Mouse (Mus musculus) skeletal muscle tissue, adult 2 months (tissue): ENCODE measurements around the gene Irak4.
A peak's percentile ranks its signal among the peaks of the same experiment; 100 is the strongest.

Experiments
- DNase-seq: peaks from one replicate; pipeline ENCODE4 v3.0.0-alpha.2; 2012; ENCODE audit warnings: low read depth, low spot score

The Irak4 gene

DNA sequence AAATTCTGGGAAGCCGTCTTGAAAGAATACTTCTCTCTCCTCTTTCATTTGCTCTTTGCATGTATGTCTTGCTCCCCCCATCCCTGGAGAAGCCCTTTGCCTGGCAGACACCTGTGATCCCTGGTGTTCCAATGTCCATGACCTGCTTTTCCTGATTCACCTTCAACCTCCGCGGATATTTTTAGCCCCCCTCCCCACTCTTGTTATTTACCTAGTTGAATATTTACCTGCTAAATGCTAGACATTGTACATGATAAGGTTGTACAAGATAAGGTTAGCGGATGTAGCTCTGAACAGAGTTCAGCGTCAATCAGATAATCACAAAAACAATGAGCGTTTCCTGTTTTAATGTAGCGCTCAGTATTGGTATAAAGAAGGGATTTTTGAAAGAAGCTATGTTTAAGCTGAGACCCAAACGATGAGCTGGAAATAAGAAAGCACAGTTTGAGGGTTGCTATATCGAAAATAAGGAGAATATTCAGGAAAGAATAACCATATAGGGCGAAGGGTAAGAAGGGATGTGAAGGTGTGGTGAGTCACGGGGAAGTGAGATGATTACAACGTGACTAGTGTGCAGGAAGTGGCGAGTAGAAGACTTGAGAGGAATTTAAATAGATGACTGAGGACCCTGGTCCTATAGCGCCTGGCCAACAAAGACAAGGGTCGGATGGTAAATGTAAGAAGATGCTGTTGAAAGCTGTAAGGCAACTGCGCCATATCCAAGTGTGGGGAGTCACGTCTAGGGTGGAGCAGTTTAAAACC lies 15.6 kb downstream of the Irak4 start:
- DNase-seq: no peak

GRCm38 (mm10) chr15:94564909-94565308 lies 21.5 kb downstream of the Irak4 start:
- no peak for DNase-seq

- no peak for DNase-seq
Observed at GRCm38 (mm10) chr15:94565854-94566253, 22.4 kb downstream of the Irak4 start.

DNA sequence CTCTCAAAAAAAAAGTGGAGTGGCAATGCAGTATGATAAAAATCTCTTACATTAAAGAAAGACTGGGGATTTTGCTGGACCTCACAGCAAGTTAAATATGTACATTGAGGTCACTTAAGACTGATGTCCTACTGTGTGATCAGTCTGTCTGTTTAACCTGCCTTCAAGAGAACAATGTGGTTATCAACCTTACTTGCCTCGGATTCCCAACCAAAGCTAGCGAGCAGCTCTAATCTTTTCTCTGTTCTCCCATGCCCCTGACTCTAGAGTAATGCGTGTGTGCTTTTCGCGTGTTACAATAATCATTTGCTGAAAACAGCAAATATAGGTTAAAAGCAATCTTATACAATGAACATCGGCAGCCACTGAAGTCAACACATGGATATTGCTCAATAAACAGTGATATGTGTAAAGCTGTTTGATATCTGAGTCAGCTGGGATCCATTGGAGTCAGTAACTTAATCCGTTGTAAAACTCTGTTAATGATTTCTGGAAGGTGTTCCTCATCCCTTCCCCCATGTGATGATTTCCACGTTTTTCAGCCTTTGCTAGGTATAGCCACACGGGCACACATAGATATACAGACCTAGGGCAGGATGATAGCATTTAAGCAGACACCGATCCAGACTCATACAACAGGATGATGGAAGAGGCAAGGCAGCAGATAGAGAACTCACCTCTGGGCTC lies 25.2 kb downstream of the Irak4 start:
- DNase-seq: no peak

GRCm38 (mm10) chr15:94571501-94571900 lies 28.1 kb downstream of the Irak4 start:
- DNase-seq: no peak

- no peak for DNase-seq
Observed at GRCm38 (mm10) chr15:94572746-94573145, 29.3 kb downstream of the Irak4 start.

GRCm38 (mm10) chr15:94574566-94575268 lies 31.3 kb downstream of the Irak4 start:
- no peak for DNase-seq

DNA sequence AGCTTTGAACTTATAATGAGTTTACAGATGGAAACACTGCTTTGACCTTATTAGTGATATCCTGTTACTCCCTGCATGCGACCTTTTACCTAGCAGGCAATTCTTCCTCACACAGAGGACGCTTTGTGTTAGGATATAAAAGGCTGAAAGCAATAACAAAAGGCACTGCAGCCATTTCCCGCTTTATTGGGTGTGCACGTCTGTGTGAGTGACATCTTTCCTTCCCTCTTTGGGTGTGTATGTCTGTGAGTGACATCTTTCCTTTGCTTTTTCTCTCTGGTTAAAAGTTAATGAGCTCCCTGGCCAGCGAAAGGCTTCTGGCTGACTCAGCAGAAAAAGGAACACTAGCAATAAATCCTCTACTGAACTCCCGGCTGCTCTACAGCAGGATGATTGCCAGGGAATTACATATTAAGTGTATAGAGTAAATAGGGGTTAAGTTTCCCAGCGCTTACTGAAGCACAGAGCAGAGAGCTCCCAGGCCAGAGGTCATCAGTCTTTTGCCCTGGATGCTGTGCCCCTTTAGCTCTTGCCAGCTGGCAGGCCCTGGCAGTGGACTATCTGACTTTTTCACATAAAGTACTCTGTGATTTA lies 38.7 kb downstream of the Irak4 start:
- no peak for DNase-seq

GRCm38 (mm10) chr15:94583153-94583552 lies 39.7 kb downstream of the Irak4 start:
- DNase-seq: no peak

- DNase-seq: no peak
Observed at GRCm38 (mm10) chr15:94584738-94585137, 41.3 kb downstream of the Irak4 start.

DNA sequence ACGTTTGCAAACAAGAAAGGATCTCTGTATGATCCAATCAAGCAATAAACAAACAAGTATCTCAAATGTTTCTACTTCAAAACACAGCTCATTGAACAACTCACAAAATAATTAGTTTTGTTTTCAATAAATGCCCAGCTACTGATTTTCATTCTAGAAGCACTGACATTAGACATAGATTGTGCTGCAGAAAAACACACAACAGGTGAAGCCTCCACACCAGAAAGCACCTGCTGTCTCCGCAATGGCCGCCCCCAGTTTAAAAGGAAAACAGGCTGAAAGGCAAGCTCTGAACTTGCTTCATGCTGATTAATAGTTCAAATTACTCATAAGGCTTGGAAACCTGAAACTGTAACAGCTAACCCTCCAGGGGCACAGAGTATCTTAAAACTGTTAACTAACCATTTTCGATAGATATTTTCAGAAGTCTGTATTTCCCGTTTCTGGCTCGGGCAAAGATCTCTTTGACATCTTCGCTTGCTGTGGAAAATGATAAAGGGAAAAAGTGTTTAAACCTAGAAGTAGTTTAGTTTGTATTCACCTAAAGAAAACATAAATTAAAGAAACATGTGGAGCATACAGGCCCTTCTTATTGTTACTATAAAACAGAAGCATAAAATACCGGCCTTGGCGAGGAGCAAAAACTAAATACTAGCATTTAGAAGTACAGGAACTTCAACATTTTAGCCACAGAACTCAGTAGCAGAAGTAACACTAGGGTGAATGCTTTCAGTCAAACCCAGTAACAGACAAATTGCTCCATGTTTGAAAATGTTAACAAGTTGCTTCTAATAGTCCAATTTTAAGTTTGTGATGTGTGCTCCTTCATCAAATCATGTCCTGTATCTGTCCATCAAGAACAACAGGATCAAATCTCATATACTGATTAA lies 44.6 kb downstream of the Irak4 start:
- DNase-seq: no peak

DNA sequence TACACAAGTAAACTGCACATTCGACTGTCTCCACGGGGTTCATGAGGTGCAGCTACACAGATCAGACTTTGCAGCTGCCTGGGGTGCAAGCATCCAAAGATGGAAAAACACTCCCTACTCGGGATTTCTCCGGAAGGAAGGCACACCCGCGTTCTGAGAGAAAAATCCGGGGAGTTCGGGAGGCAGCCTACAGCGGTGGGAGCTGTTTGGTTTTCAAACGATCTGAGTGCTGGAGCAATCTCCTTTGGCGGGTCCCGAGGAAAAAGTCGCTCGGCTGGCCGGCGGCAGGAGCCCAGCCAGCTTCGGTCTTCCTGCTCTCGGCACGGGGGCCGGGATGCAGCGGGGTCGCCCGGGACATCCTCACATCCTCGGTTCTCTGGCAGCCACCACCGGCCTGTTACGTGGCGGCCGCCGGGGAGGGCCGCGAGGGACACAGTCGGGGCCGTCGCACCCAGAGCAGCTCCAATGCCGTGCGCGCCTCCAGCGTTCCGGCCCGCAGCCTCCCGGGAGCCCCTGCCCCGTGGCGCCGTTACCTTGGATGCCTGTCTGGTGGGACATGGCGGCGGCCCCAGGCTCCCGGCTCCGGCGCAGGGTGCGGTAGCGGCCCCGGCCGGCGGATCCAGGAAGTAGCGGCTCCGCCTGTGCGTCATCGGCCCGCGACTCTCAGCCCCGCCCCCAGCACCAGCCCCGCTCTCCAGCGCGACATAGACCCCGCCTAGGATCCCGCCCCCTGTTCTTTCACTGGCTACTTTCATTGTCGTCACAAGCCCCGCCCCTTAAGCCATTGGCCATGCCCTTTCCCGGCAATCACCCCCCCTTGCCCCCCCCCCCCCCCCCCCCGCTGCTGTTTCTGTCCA lies 46.0 kb downstream of the Irak4 start, which contains the start of gene Twf1:
Gene Twf1, minus strand, starts transcription at position 671 of the 857 bp plus-strand sequence.
- peak; percentile 96 for DNase-seq

DNA sequence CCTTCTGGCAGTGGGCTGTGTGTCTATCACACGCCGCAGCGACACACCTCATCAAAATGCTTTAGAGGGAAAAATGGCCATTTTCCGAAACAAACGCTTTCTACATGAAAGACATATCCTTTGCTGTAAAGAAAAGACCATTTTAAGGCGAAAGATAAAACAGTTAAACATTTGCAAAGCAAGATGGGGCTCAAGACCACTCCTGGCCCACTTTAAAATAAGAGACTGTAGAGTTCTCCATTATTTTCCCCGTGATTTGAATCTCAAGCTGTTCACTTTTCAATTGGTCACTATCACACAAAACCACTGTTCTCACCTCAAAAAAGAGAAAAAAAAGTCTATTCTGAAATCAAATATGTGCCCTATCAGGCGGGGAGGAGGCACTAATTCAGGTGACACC lies 46.6 kb downstream of the Irak4 start:
- DNase-seq: no peak

DNA sequence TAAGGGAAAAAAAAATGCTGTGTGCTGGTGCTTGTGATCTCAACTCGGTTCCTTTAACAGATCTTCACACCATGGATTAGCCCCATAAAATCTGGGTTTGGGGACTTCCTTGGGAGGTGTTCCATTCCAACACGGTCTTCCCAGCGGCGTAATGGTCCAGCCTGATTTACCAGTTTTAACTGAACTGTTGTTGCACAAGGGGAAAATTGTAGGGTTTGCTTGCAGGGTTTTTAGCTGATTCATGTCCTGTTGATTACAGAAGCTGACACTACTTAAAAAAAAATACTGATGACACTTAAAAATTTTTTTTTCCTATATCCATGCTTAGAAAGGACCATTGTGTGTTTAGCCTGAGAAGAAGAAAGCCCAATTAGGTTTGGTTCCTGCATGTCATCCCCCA lies 47.9 kb downstream of the Irak4 start:
- peak; percentile 8 for DNase-seq

DNA sequence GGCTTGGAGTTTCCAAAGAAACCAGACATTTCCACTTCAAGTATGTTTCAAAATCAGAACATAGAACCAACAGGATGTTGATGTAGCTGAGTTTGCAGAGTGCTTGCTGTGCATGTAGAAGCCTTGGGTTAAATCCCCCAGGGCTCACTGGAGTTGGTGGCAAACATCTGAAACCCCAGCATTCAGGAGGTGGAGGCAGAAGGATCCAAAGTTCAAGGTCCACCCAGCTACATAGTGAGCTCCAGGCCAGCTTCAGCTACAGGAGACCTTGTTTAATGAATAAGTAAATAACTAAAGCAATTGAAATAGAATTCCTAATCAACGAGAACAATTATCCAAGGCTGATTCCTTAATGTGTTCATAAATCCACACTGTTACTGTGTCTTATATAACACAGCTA lies 50.1 kb downstream of the Irak4 start:
- no peak for DNase-seq

DNA sequence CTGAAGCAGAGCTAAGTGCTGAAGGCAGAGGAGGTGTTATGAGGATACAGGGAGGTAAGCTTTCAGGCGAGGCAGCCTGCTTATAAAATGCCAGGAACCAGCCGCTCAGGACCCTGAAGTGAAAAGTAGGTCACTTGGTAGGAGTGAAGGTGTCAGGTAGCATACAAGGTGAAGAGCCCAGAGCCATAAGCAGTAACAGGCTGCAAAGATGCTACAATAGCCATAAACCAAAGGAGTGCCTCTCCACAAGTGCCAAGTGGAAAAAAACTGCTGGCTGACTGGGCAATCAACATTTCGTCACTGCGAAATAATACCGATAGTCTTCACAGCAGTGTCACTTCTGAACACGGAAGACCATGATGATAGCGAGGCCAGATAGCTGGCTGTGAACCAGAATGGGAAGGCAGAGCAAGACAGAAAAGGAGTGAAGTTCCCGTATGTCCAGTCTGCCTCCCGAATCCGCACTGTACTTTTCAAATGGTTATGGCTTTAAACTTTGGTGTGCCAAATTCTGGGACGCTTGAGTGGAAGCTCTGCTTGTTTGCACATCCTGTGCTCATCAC lies 56.8 kb downstream of the Irak4 start:
- no peak for DNase-seq

DNA sequence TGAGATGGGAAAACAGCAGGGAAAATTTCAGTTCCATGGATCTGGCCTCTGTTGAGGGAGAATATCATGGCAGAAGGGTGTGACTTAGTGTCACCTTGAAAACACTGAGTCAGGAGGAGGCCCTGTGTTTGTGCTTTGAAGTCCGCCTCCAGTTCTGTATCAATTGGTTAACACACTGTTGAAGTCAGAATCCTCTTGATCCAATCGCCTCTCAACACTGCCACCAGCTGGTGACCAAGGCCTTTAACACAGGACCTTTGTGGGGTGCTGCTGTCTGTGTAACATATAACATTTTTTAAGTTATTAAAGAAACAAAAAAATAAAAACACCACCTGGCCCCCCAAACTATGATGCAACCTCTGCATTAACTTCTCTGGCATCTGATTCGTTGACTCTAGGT lies 57.9 kb downstream of the Irak4 start:
- DNase-seq: peak; percentile 11

DNA sequence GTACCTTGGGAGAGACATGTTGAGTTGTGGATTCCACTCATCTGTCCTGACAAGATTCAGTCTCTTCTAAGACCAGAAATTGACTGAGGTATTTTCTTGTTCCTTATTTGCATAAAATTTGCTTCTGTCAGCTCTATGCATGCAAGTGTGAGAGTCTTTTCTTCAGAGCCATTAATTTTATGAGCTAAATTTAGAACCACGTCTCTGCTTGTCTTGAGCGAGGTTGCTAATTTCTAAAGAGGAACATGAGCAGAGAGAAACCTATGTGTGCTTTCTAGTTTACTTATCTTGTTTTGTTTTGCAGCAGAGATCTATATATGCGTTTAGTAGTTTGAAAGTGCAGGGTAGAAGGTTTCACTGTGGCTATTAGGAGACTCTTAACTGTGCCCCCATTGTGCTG lies 59.0 kb downstream of the Irak4 start:
- DNase-seq: no peak

DNA sequence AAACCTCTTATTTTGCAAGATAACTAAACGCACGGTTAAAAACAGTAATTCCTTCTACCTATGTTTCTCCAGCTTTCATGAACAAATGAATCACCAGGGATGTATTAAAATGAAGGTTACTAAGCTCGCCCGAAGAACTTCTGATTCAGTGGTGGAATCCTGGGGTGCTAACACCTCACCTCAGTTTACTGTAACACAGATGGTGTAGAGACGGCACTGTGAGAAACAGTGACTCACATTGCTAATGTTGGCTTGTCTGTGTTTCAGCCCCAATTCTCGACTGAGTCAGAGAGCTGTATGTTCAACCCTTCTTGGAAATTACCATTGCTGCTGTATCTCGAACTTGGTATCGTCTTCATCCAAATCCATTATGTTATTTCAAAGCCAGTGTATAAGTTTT lies 64.3 kb downstream of the Irak4 start:
- no peak for DNase-seq

DNA sequence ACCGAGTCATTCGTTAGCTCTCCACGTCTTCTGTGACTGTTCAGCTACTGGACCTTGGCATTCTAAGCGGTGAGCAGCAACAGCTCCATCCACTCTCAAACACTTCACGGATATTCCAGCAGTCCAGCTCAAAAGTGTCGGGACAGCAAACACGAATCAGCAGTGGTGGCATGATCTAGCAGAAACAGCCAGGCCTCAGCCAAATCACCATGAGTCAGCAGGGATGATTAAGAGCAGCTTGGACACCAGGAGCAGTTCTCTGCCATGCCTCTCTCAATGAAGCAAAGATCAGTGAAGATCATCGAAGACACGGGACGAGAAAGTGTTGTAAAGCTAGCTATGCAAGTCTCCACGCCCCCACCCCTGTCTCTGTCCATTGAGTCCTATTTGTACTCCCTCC lies 72.6 kb downstream of the Irak4 start:
- no peak for DNase-seq
